Mouse (Mus musculus): ENCODE measurements around the gene Dag1.

DNA sequence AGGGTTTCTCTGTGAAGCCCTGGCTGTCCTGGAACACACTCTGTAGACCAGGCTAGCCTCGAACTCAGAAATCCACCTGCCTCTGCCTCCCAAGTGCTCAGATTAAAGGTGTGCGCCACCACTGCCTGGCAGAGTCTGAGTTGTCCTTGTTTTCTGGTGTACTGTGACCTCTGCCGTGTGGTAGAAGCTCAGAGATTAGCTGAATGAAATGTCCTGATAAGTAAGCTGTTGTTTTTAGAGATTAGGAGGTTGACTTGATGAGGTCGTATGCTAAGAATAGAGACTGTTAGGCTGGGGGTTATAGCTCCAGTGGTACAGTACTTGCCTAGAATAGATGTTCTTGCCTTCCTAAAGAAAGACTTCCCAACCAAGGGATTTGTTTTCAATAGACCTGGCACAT lies 41.0 kb upstream of the Dag1 start:
- TF ChIP-seq CTCF (IDR thresholded peaks at IDR 0.05; ENCODE audit: control insufficient read depth, insufficient read depth, insufficient replicate concordance, low read depth, low read length) (no peak), POLR2A (IDR thresholded peaks at IDR 0.05; ENCODE audit: control insufficient read depth, low read depth, low read length) (no peak)

Data from testis, adult 2 months (tissue).